Mouse (Mus musculus) kidney, postnatal 10 days (tissue): ENCODE data around the gene Stag3.

ENCODE experiments used
- DNase-seq: peaks from one replicate; pipeline ENCODE4 v3.0.0; 2021; ENCODE audit warnings: mixed read lengths

Gene Stag3

GRCm38 (mm10) chr5:138279585-138280424 is at the start of gene Stag3, which contains the start of the genes Gm43720 and Gpc2:
Stag3 (plus strand) TSS chr5:138280240.
Gm43720 (minus strand) TSS chr5:138279958.
Gpc2 (minus strand) TSS chr5:138280005.
- DNase-seq = peak; percentile 94

- no peak for DNase-seq
Measured at GRCm38 (mm10) chr5:138233778-138234177, 46.3 kb upstream of the Stag3 start.

- no peak for DNase-seq
Measured at GRCm38 (mm10) chr5:138234224-138234623, 45.8 kb upstream of the Stag3 start.

- DNase-seq = no peak
Measured at GRCm38 (mm10) chr5:138241511-138241910, 38.5 kb upstream of the Stag3 start.

- no peak for DNase-seq
Measured at GRCm38 (mm10) chr5:138251144-138251543, 28.9 kb upstream of the Stag3 start.

- DNase-seq = no peak
Measured at GRCm38 (mm10) chr5:138253061-138253460, 27.0 kb upstream of the Stag3 start.

- peak; percentile 94 for DNase-seq
Measured at GRCm38 (mm10) chr5:138255353-138256093, 24.5 kb upstream of the Stag3 start, which contains the start of gene Lamtor4. Lamtor4 (plus strand) TSS chr5:138255482.

- DNase-seq = peak; percentile 46
Measured at GRCm38 (mm10) chr5:138256094-138256467, 24.0 kb upstream of the Stag3 start.

- no peak for DNase-seq
Measured at GRCm38 (mm10) chr5:138256966-138257584, 23.0 kb upstream of the Stag3 start.

- DNase-seq = no peak
Measured at GRCm38 (mm10) chr5:138257585-138257978, 22.5 kb upstream of the Stag3 start.

- DNase-seq = no peak
Measured at GRCm38 (mm10) chr5:138258078-138258477, 22.0 kb upstream of the Stag3 start.

- DNase-seq = no peak
Measured at GRCm38 (mm10) chr5:138258542-138258941, 21.5 kb upstream of the Stag3 start.

GRCm38 (mm10) chr5:138258993-138259392 is 21.0 kb upstream of the Stag3 start:
- DNase-seq = no peak

- DNase-seq = no peak
Measured at GRCm38 (mm10) chr5:138260051-138260450, 20.0 kb upstream of the Stag3 start.

- no peak for DNase-seq
Measured at GRCm38 (mm10) chr5:138260834-138261233, 19.2 kb upstream of the Stag3 start.

- no peak for DNase-seq
Measured at GRCm38 (mm10) chr5:138262001-138262400, 18.0 kb upstream of the Stag3 start.

- no peak for DNase-seq
Measured at GRCm38 (mm10) chr5:138262582-138263240, 17.3 kb upstream of the Stag3 start.

GRCm38 (mm10) chr5:138263260-138264206 is 16.5 kb upstream of the Stag3 start, which contains the start of gene BC037034:
BC037034 (minus strand) TSS chr5:138264033.
- peak; percentile 97 for DNase-seq

- no peak for DNase-seq
Measured at GRCm38 (mm10) chr5:138264207-138264578, 15.8 kb upstream of the Stag3 start.

GRCm38 (mm10) chr5:138265712-138266111 is 14.3 kb upstream of the Stag3 start:
- no peak for DNase-seq

- no peak for DNase-seq
Measured at GRCm38 (mm10) chr5:138267114-138267513, 12.9 kb upstream of the Stag3 start.

GRCm38 (mm10) chr5:138268980-138269379 is 11.1 kb upstream of the Stag3 start:
- DNase-seq = no peak
